Mouse (Mus musculus) spleen, postnatal 14 days (tissue): ENCODE results near the gene Inhba.

Experiments
- DNase-seq, 2 experiments: peaks; one replicate each; pipeline ENCODE4 v3.0.0; 2021 to 2022; ENCODE audit warnings: low spot score in 2 of 2

Inhba gene

DNA sequence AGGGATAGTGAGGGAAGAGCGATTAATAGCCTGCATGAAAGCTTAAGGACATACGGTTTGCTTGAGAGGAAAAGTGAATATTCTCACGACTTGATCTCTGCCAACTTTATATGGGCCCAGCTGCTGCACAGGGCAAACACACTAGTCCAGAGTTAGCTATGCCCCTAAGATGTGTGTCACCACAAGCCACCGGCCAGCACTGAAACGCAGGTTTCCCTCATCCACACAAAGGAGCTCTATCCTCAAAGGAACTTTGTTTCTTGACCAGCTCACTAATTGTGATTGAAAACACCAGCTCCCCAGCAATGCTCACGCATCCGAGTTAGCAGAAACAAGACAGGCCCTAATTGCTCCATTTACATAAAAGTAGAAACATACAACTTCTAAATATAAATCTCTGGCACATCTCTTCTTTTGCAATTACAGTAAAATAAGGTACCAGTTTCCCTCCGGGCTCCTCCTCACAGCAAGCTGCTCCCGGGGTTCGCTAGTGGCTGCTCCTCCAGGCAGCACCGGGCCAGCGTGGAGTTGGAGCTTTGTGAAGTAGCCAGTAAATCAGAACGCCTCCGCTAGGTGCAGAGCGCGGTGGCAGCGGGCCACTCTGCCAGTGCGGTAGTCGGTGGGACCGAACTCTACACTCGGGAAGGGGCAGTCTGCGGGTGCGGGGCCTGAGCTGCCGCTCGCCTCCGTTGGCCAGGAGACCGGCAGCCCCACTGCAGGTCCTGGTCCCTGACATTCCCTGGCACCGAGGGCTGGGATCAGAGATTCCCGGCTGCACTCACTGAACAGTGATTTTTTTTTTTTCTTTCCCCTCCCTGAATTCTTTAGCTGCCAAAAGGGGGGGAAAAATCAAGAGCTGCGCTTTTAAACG is at the start of gene Inhba:
Inhba (plus strand) TSS at position 480 of the 871 bp plus-strand sequence.
- peak in 1 of 2 experiments; percentile 5 for DNase-seq

DNA sequence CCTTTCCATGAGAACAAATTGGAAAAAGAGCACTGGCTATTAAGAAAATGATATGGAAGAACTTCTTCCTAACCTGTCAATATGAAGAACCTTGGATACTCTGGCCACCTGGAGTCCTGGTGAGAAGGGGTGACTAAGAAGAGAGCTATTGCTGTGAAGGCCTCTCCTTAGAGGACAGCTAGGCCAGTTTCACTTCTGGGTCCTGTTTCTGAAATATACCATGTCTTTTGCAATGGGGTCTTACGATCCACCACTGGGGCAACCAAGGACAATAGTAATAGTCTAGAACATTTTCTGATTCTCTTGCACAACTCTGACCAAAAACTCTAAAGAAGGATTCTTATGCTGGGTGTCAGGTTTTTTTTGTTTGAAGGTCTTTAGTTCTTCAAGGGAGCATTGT is 35.1 kb upstream of the Inhba start:
- no peak for DNase-seq

DNA sequence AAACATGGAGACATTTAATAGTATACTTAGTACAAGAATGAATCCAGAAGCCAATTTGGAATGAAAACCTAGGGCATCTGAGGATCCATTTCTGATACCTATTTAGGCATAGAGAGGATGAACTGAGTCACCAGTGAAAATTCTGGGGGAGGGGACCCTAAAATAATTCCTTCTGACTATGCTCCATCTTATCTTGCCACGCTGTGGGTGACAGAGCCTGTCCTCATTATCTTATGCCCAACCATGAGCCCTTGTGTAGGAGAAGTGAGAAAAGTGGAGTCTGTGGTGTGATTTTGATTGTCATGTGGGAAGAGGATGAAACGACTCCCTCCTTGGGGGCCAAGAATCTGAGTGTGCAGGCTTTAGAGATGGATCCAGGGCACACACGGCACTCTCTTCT is 32.1 kb upstream of the Inhba start:
- no peak for DNase-seq

DNA sequence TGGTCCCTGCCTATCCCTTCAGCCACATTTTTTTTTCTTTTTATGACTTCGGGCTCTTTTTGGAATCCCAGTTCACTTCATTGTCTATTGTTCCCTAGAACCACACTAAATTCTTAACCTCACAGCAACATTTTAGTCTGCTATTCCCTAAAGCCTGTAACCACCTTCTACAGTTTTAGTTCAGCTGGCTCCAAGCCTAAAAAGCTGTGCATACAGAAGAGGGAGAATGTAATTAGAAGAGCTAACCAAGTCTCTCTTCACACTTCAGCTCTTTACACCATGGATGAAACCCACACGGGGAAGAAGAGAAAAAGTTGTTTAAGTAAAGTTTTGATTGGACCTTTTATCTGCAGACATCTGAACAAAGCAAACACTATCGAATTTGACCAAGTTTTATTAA is 29.6 kb upstream of the Inhba start:
- no peak for DNase-seq

DNA sequence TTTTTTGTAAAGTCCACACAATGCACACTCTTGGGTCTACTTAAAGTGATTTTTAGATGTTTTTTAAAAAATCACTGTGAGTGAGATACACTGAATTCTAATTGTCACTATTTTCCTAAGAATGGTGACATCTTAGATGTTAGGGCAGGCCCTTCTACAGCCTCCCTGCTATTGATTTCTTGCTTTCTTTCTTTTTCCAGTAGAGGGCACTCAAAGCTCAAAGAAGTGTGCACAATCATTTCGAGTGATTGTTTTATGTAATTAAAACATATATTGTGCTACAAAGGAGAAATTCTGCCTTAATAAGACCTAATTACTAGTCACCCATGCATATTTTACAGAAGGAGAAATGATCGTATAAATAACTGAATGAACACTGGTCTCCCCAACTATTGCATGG is 25.9 kb upstream of the Inhba start:
- DNase-seq = no peak

DNA sequence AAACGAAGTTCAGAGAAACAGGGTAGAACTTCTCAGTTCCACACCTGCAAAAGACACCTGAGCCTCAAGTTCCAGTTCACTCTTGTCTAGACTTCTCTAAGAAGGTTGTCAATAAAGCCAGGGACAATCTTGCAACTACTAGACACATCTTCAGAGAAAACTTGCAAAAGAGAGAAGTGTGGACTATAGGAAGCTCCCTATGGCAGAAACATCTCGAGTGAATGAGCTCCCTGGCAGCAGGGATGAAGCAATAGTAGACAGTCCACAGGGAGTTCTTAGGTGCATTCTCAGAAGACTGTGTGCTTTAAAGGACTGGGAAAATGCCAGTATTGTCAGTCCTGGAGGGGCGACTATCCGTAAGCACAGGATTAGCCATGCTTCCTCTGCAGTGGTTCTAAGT is 25.5 kb upstream of the Inhba start:
- no peak for DNase-seq

DNA sequence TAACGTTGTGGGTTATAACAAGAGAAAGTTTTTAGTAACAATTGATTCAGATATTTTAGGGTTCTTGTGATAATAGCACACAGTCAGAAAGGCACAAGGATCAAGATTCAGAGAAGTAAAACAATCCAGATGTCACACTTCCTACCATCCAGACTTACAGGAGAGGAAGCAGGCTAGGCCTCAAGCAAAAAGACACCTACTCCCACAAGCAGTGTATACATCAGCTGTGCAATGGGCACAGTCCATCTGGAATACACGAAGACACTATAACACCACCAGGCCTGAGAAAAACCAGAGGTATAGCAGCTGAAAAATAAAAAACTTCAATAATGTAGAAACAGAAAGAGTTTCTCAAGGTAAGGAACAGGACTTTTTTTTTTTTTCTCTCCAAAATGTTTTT is 16.3 kb upstream of the Inhba start:
- DNase-seq = no peak

DNA sequence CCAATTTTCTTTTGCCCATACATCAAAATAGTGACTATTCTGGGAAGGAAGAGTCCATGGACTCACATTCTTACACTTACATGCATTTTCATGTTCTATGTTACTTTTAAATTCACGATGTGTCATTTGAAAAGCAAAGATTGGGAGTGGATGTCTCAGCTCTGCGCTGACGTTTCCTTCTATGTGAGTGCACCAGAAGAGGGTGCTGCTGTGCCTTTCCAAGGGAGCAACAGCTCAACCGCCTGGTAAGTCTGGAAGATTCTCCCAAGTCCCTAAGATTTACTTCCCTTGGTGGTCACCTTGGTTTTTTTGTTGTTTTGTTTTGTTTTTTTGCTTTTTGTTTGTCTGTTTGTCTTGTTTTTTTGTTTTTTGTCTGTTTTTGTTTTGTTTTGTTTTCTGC is 6.1 kb upstream of the Inhba start:
- DNase-seq = no peak

DNA sequence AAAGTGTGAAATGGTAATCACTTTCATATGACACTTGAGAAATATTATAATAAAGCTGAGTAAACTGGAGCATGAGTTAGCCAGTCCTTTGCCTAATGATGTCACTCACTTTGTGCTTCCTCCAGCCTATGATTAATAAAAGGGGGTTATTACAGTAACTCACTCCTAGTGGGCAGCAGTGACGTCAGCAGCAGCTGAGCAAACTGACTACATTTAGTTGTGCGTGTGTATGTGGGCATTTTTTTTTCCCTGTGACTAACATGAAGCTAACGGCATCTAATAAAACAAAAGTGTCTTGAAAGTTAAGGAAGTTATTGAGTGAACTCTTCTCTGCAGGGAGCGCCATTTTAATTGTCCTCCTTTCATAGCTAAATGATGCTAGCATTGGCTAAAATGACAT is 3.9 kb upstream of the Inhba start:
- DNase-seq = no peak

DNA sequence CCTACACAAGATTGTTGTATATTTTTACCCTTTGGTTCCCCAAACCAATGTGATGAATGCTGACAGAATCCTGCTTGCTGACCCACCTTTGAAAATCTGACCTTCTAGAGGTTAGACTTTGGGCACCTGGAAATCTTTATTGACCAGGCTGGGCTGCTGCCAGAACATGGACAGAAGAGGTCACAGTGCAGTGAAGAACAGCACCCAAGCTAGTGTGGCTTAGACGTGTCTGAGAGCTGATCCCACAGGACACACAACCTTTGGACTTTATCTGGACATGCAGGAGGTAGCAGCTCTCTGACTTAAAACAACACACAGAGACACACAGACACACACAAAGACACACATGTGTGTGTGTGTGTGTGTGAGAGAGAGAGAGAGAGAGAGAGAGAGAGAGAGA is 3.3 kb upstream of the Inhba start:
- no peak for DNase-seq

DNA sequence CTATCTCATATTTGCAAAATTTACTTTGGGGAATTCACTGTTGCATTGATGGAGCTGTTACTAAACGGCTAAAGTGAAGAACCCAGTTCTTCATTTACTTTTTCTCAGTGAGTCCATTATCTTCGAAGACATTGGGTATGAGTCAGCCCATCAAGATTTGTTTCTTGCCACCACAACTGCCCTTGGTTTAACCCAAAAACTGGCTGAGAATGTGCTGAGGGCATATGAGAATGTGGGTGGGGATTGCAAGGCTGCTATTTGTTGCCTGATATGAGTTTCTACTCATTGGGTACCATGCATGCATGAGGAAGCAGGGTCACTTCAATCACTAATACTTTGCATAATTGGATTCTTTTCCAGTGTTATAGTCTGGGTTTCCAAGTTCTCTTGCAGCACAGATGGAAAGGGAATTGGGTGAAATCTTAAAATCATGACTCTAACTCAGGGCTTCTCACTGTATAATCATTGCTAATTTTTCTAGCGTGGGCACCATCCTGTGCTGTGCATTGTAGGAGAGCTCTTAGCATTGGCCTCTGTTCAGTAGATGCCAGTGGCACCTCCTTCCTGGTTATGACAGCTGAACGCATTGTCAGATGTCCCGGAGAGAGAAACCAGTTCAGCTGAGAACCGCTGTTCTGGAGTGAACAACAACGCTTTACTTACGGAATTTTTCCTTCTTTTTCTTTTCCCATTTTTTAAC is 1.7 kb upstream of the Inhba start:
- DNase-seq = no peak

DNA sequence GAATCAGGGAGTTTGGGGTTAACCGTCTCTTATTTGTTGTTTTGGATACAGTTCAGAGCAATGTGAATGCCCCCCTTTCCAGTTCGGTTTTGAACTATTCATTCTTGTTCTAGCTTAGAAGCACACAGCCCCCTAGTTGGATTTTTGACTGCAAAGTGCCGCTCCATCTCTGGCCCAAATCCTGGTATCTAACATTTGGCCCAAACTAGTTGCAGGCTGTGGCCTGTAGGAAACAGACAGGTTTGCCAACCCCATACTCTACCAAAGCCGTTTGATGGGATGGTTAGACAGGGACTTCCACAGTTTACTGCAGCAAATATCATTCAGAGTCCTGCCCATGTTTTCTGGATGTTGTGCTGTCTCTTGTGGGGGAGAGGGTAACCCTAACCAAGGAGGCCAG is 1.1 kb upstream of the Inhba start:
- DNase-seq = no peak

DNA sequence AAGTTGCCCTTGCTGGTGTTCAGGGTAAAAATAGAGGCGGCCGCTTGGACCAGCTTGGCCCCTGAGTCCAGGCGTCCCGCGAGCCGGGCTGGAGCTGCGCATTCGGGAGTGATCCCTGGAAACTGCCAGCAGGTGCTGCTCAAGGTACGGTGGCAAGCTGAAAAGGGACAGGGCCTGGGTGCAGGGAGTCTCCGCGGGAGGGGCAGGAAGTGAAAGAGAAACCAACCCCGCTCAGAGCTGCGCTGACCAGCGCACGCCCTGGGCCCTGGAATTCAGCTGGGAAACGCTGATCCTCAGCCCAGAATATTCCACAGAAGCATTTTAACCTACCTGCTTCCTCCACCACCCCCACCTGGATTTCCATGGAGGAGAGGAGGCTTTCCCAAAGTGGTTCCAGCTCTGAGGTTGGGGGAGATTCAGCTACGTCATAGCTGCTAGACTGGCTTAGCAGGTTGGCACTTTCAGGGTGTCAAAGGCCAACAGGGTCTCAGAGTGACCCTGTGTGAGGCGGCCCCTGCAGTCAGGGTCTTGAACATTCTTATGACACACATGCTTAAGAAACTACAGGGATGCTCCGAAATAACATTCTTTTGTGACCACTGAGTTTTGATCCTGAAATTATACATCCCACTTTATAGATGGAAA is 714 bp downstream of the Inhba start:
- DNase-seq = peak in 1 of 2 experiments; percentile 32

DNA sequence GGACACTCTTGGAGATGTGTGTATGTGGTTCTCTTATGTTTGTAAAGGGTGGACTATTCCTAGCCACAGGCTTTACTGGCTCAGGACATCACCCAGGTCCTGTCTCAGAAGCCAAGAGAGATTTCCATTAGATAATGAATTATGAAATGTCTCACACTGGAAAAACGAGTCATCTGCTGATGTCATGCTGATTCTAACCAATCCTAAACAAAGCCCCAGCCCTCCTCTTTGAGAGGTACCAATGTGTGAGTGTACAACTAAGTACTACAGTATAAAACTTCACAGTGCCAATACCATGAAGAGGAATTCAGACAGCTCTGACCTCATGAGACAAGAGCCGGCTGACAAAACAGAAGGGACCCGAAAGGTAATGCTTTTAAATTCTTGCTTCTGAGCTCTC is 2.5 kb downstream of the Inhba start:
- DNase-seq = no peak

DNA sequence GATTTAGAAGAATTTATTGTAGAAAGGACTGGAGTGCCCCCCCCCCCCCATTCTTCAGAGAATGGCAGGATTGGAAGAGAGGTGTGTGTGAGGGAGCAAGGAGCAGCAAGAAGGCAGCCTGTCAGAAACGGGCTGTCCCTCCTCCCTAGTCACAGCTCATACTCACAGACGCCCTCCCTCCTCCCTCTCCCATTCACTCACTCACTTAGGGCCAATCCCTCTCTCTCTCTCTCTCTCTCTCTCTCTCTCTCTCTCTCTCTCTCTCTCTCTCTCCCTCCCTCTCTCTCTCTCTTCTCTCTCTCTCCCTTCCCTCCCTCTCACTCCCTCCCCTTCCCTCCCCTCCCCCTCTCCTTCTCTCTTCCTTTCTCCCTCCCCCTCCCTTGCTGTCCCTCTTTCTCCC is 4.9 kb downstream of the Inhba start:
- DNase-seq = no peak

DNA sequence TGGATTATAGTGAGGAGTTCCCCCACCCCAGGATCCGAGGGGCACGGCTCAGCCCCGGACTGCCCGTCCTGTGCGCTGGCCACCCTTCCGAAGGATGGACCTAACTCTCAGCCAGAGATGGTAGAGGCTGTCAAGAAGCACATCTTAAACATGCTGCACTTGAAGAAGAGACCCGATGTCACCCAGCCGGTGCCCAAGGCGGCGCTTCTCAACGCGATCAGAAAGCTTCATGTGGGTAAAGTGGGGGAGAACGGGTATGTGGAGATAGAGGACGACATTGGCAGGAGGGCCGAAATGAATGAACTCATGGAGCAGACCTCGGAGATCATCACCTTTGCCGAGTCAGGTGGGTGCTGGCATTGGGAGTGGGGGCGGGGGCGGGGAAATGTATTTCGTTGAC is 5.7 kb downstream of the Inhba start:
- DNase-seq = no peak

DNA sequence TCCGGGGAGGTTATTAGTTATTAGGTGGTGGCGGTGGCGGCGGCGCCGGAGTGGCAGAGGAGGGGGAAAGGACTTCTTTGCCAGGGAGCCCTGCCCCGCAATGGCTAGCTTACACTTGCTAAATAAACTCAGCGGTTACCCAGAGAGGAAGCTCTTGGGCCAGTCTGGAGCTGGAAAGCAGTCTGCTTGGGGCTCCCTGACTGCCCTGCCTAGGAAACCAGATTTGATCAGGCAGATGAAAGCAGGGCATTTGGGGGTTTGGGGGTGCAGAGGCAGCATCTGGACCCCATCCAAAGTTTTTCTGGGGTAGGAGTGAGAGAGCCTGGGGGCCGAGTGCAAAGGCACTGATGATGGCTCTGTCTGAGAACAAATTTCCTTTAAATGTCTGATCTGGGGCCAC is 6.1 kb downstream of the Inhba start:
- no peak for DNase-seq

DNA sequence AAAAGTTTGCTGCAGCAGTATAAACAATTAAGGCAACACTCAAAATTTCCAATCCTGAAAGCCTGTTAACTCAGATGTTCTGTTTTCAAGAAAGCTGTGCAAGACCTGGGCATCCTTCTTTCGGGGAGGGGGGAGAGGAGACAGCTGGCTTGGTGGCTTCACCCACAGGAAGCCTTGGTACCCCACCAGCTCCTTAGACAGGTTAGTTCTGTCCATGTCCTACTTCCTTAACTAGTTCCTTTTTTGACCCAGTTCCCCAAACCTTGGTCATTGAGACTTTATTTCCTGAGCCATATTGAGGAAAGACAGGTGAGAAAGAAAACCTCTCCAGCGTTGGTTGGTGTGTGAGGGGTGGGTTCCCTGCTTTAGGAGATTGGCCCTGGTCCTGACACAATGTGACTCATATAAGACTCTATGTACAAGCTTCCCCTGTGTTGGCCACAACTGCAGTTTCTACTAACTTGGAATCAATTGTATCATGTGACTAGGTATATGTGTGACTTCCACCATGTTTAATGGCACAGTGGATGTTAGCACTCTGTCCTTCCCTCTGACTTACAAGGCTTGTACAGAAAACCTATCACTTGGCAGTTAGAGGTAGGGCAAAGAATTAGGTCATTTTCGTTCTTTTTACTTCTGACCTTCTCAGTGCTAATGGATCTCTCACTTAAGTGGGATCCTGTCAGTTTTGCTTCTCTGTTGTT is 7.3 kb downstream of the Inhba start:
- DNase-seq = no peak

DNA sequence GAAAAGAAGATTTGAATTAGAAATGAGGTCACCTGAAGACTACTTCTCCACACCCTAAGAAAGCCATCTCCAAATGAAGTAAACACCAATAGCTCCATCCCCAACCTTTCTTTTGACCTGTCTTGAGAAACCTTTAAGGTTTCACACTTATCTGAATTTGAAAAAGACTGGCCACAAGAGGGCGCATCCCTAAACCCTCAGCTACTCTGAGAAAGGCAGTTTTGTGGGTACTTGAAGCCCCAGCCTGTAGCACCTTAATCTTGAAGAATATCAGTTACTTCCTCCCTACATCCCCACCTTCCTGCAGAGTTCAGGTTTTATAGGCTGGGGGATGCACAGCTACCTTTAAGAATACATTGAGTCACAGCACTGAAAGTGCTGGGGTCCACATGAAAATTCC is 9.0 kb downstream of the Inhba start:
- DNase-seq = peak in 1 of 2 experiments; percentile 19

DNA sequence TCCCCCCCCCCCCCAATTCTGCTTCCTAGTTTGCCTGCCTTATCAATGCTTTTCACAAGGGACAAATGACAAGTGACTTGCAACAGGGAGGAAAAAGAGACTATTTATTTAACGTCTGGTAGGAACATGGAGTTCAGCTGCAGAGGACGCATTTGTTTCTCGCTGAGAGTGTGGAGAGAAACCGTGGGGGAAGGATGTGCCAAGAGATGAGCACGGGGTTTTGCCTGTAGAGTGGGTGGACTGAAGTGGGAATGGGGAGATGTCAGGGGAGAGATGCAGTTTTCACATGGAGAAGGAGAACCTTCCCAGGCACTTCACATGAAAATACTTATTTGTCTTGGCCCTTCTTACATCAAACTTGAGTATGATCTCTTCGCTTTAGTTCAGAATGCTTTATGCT is 9.5 kb downstream of the Inhba start:
- no peak for DNase-seq

DNA sequence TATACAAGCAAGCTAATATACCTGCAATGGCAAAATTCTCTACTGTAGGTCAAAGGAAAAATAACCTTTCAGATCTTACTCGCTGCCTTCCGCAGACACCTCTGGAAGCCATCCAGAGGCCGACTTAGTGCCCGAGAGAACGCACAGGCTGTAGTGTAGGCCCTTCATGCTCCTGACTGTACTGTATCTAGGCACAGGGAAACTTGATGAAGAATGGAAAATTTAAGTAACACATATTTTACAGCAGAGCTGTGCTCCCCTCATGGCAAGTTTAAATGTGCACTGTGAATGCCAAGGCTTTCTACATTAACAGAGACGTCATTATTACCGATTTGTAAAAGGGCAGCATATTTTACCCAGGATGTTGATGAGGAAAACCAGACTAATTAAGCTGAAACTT is 10.2 kb downstream of the Inhba start:
- no peak for DNase-seq

DNA sequence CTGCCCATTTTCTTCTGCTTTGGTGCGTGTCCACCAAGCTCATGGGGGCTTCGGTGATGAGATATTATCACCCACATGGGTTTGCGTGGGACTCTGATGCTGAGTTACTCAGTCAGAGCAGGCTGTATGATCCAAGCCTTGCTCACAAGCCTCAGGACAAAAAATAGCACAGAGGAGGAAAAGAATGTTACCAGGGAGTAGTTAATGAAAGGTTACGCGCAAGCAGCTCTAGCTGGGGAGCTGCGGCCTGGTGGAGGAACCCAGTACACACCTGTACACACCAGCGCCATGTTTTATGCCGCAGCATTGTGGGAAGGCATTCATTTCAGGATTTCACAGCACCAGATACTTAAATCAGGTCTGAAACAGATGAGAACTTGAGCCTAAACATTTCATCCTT is 10.9 kb downstream of the Inhba start:
- no peak for DNase-seq
